Mouse (Mus musculus): ENCODE results near the gene Ube3c. TPM values are rescaled to one million over a fixed set of nuclear protein-coding genes. Genes with fewer than 3 reads are reported as not detected.

The Ube3c gene
- total RNA-seq, 2 experiments from 2014 or later: 26.3 to 33.0 TPM

GRCm38 (mm10) chr5:29665391-29665790, 96.3 kb downstream of the Ube3c start:
- no peak for ATAC-seq (replicated peaks; ENCODE audit: poor library complexity, severe bottlenecking)

- ATAC-seq (replicated peaks; ENCODE audit: poor library complexity, severe bottlenecking): no peak
These were observed 103.5 kb downstream of the Ube3c start for GRCm38 (mm10) chr5:29672551-29672950.

- ATAC-seq (replicated peaks; ENCODE audit: poor library complexity, severe bottlenecking): no peak
These were observed 105.3 kb downstream of the Ube3c start for GRCm38 (mm10) chr5:29674305-29674704.

DNA sequence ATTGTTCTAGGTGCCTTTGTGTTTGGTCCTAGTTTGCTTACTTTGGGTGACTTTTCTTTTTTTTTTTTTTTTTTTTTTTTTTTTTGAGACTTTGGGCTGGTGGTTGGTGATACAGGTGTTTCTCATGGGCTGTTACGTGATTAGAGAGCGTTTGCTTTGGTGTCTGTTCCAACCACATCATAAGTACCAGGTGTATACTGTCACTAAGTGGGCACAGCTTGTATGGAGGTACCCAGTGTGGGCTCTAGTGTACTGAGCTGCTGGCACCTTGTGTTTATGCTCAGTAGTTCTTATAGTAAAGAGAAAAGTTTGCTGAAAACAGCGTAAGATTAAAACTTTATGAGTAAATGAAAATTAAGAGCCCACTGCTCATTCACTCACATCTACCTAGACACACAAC, 107.4 kb downstream of the Ube3c start:
- no peak for ATAC-seq (replicated peaks; ENCODE audit: poor library complexity, severe bottlenecking)

- no peak for ATAC-seq (replicated peaks; ENCODE audit: poor library complexity, severe bottlenecking)
These were observed 116.0 kb downstream of the Ube3c start for GRCm38 (mm10) chr5:29685085-29685484.

DNA sequence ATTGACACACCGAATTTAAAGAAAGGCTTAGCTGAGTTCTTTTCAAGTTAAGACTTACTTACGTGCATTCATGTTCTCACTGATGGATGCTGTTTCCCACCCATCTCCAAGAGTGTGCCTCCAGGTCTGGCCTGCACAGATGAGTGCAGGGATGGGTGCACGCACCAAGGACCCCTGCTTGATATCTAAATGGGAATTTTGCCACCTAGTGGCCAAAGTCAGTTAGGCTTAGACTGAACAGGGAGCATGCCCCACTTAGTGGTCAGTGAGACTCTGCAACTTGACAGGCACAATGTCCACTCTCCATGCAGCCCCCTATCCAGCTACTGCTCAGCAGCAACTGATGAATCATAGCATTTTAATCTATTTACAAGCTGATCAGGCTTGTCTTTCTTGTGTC, 118.6 kb downstream of the Ube3c start:
- peak; percentile 79 for ATAC-seq (replicated peaks; ENCODE audit: poor library complexity, severe bottlenecking)

DNA sequence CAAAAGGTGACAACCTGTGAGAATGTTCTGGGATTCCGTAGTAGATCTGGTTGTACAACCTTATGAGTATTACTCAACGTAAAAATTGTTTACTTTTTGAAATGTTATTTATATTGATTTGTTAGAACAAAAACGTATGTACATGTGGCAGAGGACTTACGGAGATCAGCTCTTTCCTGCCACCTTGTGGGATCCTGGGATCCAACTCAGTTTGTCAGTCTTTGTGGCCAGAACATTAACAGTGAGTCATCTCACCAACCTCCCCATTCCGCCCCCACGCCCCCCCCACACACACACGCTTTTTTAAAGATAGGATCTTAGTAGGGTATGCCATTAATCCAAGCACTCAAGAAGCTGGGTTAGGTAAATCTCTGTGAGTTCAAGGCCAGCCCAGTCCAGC, 119.3 kb downstream of the Ube3c start:
- ATAC-seq (replicated peaks; ENCODE audit: poor library complexity, severe bottlenecking): no peak

- no peak for ATAC-seq (replicated peaks; ENCODE audit: poor library complexity, severe bottlenecking)
These were observed 129.5 kb downstream of the Ube3c start for GRCm38 (mm10) chr5:29698493-29698892.

- no peak for ATAC-seq (replicated peaks; ENCODE audit: poor library complexity, severe bottlenecking)
These were observed 130.6 kb downstream of the Ube3c start for GRCm38 (mm10) chr5:29699520-29700202.

GRCm38 (mm10) chr5:29707241-29707640, 138.2 kb downstream of the Ube3c start:
- ATAC-seq (replicated peaks; ENCODE audit: poor library complexity, severe bottlenecking): no peak

GRCm38 (mm10) chr5:29708258-29708657, 139.2 kb downstream of the Ube3c start:
- no peak for ATAC-seq (replicated peaks; ENCODE audit: poor library complexity, severe bottlenecking)

DNA sequence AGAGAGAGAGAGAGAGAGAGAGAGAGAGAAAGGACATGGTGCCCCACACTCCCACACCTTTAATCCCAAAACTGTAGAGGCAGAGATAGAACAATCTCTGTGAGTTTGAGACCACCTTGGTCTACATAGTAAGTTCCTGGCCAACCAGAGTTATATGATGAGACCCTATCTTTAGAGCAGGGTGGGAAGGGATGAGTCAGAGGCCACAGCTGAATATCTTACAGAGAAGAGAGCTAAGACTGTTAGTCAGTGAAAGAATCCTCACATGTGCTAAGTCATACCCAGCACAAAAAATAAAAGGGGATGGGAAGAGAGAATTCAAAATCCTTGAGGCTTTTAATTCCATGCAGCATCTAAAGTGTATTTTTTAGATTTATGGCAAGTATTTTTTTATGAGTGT, 142.6 kb downstream of the Ube3c start:
- no peak for ATAC-seq (replicated peaks; ENCODE audit: poor library complexity, severe bottlenecking)

GRCm38 (mm10) chr5:29712906-29713305, 143.9 kb downstream of the Ube3c start:
- no peak for ATAC-seq (replicated peaks; ENCODE audit: poor library complexity, severe bottlenecking)

DNA sequence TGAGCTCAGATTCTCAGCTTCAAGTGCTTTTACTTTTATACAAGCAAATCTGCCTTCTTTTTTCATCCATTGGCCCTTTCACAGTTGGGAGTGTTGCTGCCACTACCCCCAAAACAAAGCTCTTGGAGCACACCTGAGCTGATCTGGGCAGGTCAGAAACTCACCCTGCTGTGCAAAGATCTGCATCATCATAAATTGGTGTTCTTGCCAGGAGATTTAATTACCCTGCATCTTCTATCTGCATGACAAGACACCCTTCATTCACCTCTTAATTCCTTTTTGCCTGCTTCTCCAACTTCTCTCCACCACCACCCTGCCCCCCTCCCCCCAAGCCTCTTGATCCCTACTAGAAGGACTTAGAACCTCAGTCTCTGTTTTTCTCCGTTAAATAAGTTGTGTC, 152.1 kb downstream of the Ube3c start:
- ATAC-seq (replicated peaks; ENCODE audit: poor library complexity, severe bottlenecking): no peak

GRCm38 (mm10) chr5:29725369-29725768, 156.3 kb downstream of the Ube3c start:
- no peak for ATAC-seq (replicated peaks; ENCODE audit: poor library complexity, severe bottlenecking)

Other genes starting within 250 kb of the Ube3c start
- gene Lmbr1, start 190.9 kb upstream of the Ube3c start, total RNA-seq (2014; fragmentation: Nextera tagmentation): 0.60 and 0.90 TPM in 2 replicates
- gene Lmbr1, start 190.9 kb upstream of the Ube3c start, total RNA-seq (2017): 2.9 and 6.6 TPM in 2 replicates
- 15.4 and 31.0 TPM in 2 replicates for gene Nom1, start 134.6 kb upstream of the Ube3c start, total RNA-seq (2014; fragmentation: Nextera tagmentation)
- 14.3 and 23.8 TPM in 2 replicates for gene Nom1, start 134.6 kb upstream of the Ube3c start, total RNA-seq (2017)
- gene Mnx1, start 90.8 kb upstream of the Ube3c start, total RNA-seq (2014; fragmentation: Nextera tagmentation): not detected in 2 replicates
- gene Mnx1, start 90.8 kb upstream of the Ube3c start, total RNA-seq (2017): not detected in 2 replicates
- 129 and 145 TPM in 2 replicates for gene Dnajb6, start 166.4 kb downstream of the Ube3c start, total RNA-seq (2014; fragmentation: Nextera tagmentation)
- gene Dnajb6, start 166.4 kb downstream of the Ube3c start, total RNA-seq (2017): 142 and 197 TPM in 2 replicates
- not detected in 2 replicates for gene Gm5129, start 166.7 kb downstream of the Ube3c start, total RNA-seq (2014; fragmentation: Nextera tagmentation)
- not detected in 2 replicates for gene Gm5129, start 166.7 kb downstream of the Ube3c start, total RNA-seq (2017)

Measured in granulocyte monocyte progenitor cell, adult 5-6 weeks (primary cell).